Mouse (Mus musculus) WW6 (cell line): ENCODE measurements around the gene Gm28557.
"Not testable (repeated sequence)": the region's sequence is repeated elsewhere in the genome, so short reads cannot be mapped to it uniquely, and the experiment has no call there.

Source experiments
- DNase-seq: peaks from one replicate; pipeline ENCODE4 v3.0.0-alpha.2; 2013; ENCODE audit warnings: low read depth, low spot score

The Gm28557 gene

GRCm38 (mm10) chr13:67108194-67108820 is at the start of gene Gm28557:
Gene Gm28557 (minus strand): TSS chr13:67108604.
- DNase-seq = peak; percentile 85

- DNase-seq = peak; percentile 47
Measured at GRCm38 (mm10) chr13:67128038-67128721, 19.8 kb upstream of the Gm28557 start.

DNA sequence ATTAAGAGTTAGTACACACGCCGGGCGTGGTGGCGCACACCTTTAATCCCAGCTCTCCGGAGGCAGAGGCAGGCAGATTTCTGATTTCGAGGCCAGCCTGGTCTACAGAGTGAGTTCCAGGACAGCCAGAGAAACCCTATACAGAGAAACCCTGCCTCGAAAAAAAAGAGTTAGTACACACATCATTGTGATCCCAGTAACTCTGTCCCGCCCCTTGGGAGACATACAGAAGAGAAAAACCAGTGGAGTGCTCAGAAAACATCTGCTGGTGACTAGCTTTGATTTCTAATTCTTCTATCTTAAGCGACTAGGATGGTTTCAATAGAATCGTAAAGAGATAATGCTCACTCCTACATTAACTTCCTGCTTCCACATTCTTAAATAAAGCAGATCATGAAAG is 19.1 kb upstream of the Gm28557 start:
- not testable (repeated sequence) for DNase-seq

GRCm38 (mm10) chr13:67124460-67124859 is 16.1 kb upstream of the Gm28557 start:
- DNase-seq = no peak

GRCm38 (mm10) chr13:67121360-67121759 is 13.0 kb upstream of the Gm28557 start, which contains the start of gene Zfp759:
Gene Zfp759 (plus strand): TSS chr13:67121660.
- DNase-seq = not testable (repeated sequence)

DNA sequence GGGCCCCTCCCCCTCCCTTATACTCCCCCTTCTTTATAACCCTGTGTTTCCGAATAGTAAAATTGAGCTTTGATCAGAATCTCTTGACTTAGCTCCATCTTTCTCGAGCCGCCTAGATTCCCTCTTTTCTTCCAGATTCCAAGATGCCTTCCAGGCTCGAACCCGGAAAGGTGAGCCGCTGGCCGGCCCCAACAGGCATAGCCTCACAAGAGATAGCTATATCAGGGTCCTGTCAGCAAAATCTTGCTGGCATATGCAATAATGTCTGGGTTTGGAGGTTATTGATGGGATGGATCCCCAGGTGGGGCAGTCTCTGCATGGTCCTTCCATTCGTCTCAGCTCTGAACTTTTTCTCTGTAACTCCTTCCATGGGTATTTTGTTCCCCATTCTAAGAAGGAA is 7.8 kb upstream of the Gm28557 start, which contains the start of gene Rslcan18:
TSS of gene Rslcan18 (minus strand) at position 101 of the 400 bp plus-strand sequence.
- DNase-seq = not testable (repeated sequence)

- DNase-seq = no peak
Measured at GRCm38 (mm10) chr13:67113287-67113686, 4.9 kb upstream of the Gm28557 start.

DNA sequence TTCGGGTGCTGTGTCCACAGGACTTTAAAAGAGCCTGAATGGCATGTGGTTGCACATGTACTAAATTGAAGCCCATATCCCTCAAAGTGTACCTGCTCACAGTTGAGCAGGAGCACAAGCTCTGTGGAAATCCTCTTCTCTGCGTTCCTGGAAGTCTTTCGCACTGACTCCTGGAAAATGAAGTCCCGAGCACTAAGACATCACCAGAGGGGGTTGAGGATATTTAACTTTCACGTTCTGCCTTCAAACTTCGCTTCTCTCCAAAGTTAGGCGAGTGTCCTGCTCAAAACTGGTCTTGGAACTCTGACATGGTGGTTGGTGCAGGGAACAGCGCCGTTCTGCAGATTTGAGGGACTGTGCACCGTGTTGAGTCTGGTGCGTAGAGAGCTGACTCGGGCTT is 3.7 kb upstream of the Gm28557 start:
- no peak for DNase-seq

GRCm38 (mm10) chr13:67108821-67109206 is 410 bp upstream of the Gm28557 start:
- DNase-seq = no peak

DNA sequence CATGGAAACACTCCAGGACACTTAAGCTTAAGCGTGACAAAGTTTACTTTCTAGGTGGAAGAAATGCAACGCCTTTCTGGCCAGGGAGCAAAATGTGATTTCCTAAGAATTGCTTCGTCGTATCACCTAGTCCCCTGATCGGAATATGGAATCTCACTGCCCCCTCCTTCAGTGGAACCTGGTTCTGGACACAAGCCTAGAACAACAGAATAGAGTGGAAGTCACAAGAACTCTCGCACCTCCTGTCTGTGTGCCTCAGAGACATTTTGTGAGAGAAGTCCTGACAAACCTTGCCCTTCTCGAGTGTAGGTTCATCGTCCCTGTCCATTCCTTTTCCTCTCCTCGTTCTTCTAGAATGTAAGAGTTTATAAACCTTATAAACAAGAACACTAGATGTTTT is 723 bp downstream of the Gm28557 start:
- no peak for DNase-seq

DNA sequence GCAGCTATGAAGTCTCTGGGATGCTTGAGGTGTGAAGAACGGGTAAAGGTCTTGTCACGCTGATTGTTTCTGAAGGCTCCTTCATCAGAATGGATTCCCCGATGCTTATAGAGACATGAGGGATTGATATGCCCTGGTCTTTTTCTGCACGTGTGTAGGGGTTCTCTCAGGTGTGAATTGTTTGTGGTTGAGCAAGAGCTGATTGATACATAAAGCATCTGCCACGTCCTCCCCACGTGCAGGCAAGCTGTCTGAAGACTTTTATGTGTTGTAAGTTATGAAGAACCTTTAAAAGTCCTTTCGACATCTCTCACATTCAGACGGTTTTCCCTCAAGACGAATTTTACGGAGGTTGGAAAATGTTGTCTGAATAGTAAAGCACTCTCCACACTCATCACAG is 10.5 kb downstream of the Gm28557 start, which contains the start of gene Zfp708:
TSS of gene Zfp708 (minus strand) at position 101 of the 400 bp plus-strand sequence.
- no peak for DNase-seq

DNA sequence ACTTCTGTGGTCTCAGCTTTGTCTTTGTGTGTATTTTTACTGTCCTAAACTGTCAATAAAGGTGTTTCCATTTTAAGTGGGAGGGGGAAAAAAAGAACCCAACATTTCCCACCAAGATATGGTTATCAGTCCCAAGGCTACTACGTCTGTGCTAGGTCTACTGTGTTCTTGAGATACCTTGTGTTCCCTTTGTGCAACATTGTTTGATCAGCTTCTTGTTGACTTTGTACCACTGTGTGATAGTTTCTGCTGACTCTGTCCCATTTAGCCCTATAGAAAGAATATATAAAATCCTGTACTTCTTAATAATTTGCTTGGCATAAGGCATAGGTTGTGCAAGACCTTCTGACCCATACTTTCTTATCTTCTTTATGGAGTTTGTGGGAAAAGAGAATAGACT is 18.2 kb downstream of the Gm28557 start:
- DNase-seq = no peak

DNA sequence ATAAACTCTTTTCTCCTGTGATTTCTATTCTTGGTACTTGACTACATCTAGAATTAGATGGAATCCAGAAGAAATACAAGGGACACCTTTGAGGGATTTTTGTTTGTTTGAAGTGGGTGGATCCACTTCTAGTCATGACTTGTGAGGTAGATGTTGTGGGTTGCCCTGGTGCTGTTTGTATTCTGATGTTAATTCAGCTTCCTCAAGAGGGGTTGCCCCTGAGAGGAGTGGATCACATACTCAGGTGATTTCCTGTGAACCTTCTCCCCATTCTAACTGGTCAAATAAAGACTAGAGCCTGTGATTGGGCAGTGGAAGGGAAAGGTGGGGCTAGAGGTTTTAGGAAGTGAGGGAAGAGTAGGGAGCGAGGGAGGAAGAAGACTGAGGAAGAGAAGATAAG is 26.5 kb downstream of the Gm28557 start:
- DNase-seq = peak; percentile 50

GRCm38 (mm10) chr13:67081142-67081713 is 27.2 kb downstream of the Gm28557 start:
- DNase-seq = peak; percentile 52

GRCm38 (mm10) chr13:67077244-67077643 is 31.2 kb downstream of the Gm28557 start:
- no peak for DNase-seq

- no peak for DNase-seq
Measured at GRCm38 (mm10) chr13:67072786-67073185, 35.6 kb downstream of the Gm28557 start.

DNA sequence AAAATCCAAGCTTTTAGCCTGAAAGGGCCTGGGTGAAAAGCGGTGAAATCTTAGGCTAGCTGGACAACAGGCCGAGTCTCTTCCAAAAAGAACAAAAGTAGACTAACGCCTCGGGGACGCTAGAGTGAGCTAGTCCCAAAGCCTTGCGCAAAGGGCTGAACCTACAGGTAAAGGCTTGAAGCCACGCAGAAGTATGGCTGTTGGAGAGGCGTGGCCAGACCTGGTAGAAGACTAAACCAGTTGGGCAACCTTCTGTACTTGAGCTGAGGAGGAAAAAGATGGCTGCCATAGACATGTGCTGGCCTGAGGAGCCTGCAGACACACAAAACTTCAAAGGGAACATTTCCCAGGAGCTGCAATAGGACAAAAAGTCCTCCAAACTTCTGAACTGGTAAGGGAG is 43.0 kb downstream of the Gm28557 start:
- peak; percentile 40 for DNase-seq

DNA sequence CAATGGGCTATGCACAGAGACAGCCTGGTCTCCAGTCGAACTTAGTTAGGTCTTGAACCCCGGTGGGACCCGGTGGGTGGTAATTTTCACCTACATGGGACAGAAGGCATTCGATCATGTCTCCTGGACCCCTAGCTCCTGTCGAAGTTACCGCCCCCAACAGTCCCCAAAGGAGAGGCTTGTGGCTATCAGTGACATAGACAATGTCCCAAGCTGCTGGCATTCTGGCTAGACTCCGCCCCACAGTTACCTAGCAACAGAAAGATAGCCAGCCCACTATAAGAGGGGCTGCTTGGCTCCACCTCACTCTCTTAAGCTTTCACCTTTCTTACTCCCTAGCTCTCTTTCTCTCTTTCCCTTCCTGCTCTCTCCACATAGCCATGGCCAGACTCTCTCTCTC is 46.0 kb downstream of the Gm28557 start:
- no peak for DNase-seq

DNA sequence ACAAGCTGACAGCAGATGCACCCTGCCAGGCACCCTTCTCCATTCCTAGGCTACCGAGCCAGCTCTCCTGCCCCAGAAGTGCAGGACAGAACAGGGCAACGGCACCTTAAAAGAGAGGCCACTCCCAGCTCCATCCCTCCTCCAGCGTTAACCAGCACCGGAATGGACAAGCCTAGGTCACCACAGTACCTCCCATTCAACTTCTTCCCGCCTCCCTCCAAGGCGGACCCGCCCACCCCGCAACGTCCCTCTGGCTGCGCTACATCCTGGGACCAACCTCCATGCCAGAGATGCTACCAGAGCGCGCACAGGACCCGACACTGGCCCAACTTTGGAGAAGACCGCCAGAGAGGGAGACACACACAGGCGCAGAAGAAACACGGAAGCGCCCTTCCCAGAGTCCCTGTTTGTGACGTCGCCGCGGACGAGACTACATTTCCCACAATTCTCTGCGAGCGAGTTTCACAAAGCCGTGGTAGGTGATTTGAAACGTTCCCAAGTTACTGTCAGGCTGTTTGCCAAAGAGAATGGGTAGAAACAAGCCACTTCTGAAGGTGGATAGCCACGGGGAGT is 47.5 kb downstream of the Gm28557 start, which contains the start of gene Zfp712:
TSS of gene Zfp712 (minus strand) at position 385 of the 573 bp plus-strand sequence.
- DNase-seq = peak; percentile 84

GRCm38 (mm10) chr13:67060161-67060785 is 48.1 kb downstream of the Gm28557 start:
- DNase-seq = no peak
